Mouse (Mus musculus): ENCODE data around the gene Tedc2. TPM values are rescaled to one million over a fixed set of nuclear protein-coding genes. Genes with fewer than 3 reads are reported as not detected.

Gene Tedc2
- total and polyA plus RNA-seq, 3 experiments: 22.6 to 24.6 TPM; not detected in 1

DNA sequence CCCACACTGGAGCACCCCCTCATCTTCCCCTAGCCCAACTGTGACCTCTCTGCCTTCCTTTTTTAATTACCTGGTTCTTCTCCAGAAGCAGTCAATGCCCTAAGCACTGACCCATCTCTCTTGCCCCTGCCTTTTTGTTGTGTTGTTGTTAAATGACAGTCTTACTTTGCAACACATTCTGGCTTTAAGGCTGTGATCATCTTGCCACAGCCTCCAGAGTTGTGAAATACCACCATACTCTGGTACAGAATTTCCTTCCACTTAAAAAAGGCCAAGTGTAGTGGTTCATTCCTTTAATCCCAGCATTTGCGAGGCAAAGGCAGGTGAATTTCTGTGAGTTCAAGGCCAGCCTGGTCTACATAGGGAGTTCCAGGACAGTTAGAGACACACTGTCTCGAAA, 29.7 kb downstream of the Tedc2 start:
- Histone ChIP-seq H3K4me1 (ENCODE audit: control insufficient read depth in 1 of 2, insufficient read depth in 2 of 2, low read length in 2 of 2) (no peaks in the 10 kb centered on the region; a peak in 1 of 4 replicates), H3K27ac (ENCODE audit: control insufficient read depth, low read depth, low read length) (no peak overlapping the region), H3K36me3 (ENCODE audit: control insufficient read depth in 1 of 2, insufficient read depth in 2 of 2, low read length in 2 of 2) (peaks cover 0 to 7% of the 10 kb centered on the region in 2 experiments; a peak in 1 of 4 replicates), H3K79me2 (ENCODE audit: control insufficient read depth, insufficient read depth, low read length, poor library complexity) (peaks cover 3% of the 10 kb centered on the region), H3K9me3 (replicated peaks; ENCODE audit: insufficient read depth, low read length) (no peaks in the 10 kb centered on the region), H3K27me3 (ENCODE audit: control insufficient read depth in 1 of 2, insufficient read depth in 2 of 2, low read length in 2 of 2) (no peaks in the 10 kb centered on the region), H3K9ac (ENCODE audit: control insufficient read depth, low read depth, low read length, poor library complexity, severe bottlenecking) (no peak overlapping the region), H3K4me3 (ENCODE audit: control insufficient read depth in 1 of 2, insufficient read depth in 1 of 2, low read depth in 2 of 2, low read length in 2 of 2) (no peak overlapping the region)
- DNase-seq (ENCODE audit: low read depth, low spot score): no peak
- TF ChIP-seq HCFC1 (IDR thresholded peaks at IDR 0.05; ENCODE audit: low read depth, low read length) (no peak), GATA1 (IDR thresholded peaks at IDR 0.05; ENCODE audit: low read depth, low read length) (no peak)

DNA sequence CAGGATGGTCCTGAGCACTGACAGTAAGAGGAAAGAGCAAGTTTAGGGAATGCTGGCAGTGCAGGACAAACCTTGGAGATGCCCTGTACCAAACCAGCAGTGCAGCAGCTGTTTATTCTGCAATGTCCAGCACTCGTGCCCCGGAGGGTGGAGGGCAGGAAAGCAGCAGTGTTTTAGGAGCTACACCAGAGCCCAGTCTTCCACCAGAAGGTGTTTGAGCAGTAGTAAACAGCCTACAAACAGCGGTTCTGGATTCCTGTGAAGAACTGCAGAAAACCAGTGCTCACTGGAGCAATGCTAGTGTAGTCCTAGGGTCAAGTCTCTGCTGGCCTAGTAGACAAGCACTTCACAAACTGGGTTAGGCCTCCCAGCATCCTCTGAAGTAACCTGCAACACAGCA, 46.4 kb downstream of the Tedc2 start:
- no peak for TF ChIP-seq NRF1 (IDR thresholded peaks at IDR 0.05; ENCODE audit: insufficient read depth, low read depth, low read length, poor library complexity, severe bottlenecking)
- TF ChIP-seq KAT2A (conservative IDR thresholded peaks at IDR 0.05; ENCODE audit: low read depth, low read length): no peak
- no peak for TF ChIP-seq SIN3A (IDR thresholded peaks at IDR 0.05; ENCODE audit: low read length)
- no peak for TF ChIP-seq ELF1 (IDR thresholded peaks at IDR 0.05; ENCODE audit: low read depth, low read length)
- TF ChIP-seq POLR2AphosphoS5 (IDR thresholded peaks at IDR 0.05; ENCODE audit: borderline replicate concordance, low read depth, low read length): no peak
- TF ChIP-seq TBP (IDR thresholded peaks at IDR 0.05; ENCODE audit: low read depth, low read length): no peak
- TF ChIP-seq ZNF384 (IDR thresholded peaks at IDR 0.05; ENCODE audit: low read depth, low read length): no peak
- TF ChIP-seq USF2 (IDR thresholded peaks at IDR 0.05; ENCODE audit: borderline replicate concordance in 1 of 2, insufficient read depth in 1 of 2, low read depth in 1 of 2, low read length in 2 of 2): no peak
- no peak for TF ChIP-seq UBTF (IDR thresholded peaks at IDR 0.05; ENCODE audit: borderline replicate concordance, insufficient read depth, low read depth, low read length)
- TF ChIP-seq TAL1 (IDR thresholded peaks at IDR 0.05; ENCODE audit: low read length): no peak
- TF ChIP-seq MYB (IDR thresholded peaks at IDR 0.05; ENCODE audit: low read depth, low read length): no peak
- TF ChIP-seq ZC3H11A (IDR thresholded peaks at IDR 0.05; ENCODE audit: low read depth, low read length): no peak
- TF ChIP-seq GABPA (IDR thresholded peaks at IDR 0.05; ENCODE audit: low read depth, low read length): no peak
- Histone ChIP-seq H3K79me2 (ENCODE audit: control insufficient read depth, insufficient read depth, low read length, poor library complexity) (peaks cover 8% of the 10 kb centered on the region; the same call in 1 of the 2 replicates), H3K9me3 (replicated peaks; ENCODE audit: insufficient read depth, low read length) (no peaks in the 10 kb centered on the region), H3K36me3 (ENCODE audit: control insufficient read depth in 1 of 2, insufficient read depth in 2 of 2, low read length in 2 of 2) (peaks cover 0 to 20% of the 10 kb centered on the region in 2 experiments; a peak in 2 of 4 replicates), H3K27me3 (ENCODE audit: control insufficient read depth in 1 of 2, insufficient read depth in 2 of 2, low read length in 2 of 2) (no peaks in the 10 kb centered on the region), H3K4me1 (ENCODE audit: control insufficient read depth in 1 of 2, insufficient read depth in 2 of 2, low read length in 2 of 2) (peaks cover 11 to 23% of the 10 kb centered on the region in 2 experiments), H3K9ac (ENCODE audit: control insufficient read depth, low read depth, low read length, poor library complexity, severe bottlenecking) (no peak overlapping the region), H3K4me3 (ENCODE audit: control insufficient read depth in 1 of 2, insufficient read depth in 1 of 2, low read depth in 2 of 2, low read length in 2 of 2) (no peak overlapping the region), H3K27ac (ENCODE audit: control insufficient read depth, low read depth, low read length) (no peak overlapping the region)
- DNase-seq (ENCODE audit: low read depth, low spot score): no peak

All from MEL (cell line).